Mouse (Mus musculus): ENCODE data around the gene Fam184a. TPM values are rescaled to one million over a fixed set of nuclear protein-coding genes. Genes with fewer than 3 reads are reported as not detected.
A peak's percentile ranks its signal among the peaks of the same experiment; 100 is the strongest.
"Not testable (repeated sequence)": the region's sequence is repeated elsewhere in the genome, so short reads cannot be mapped to it uniquely, and the experiment has no call there.

The Fam184a gene
- polyA plus RNA-seq, 1 experiment from 2014 or later, result 0.05 TPM

DNA sequence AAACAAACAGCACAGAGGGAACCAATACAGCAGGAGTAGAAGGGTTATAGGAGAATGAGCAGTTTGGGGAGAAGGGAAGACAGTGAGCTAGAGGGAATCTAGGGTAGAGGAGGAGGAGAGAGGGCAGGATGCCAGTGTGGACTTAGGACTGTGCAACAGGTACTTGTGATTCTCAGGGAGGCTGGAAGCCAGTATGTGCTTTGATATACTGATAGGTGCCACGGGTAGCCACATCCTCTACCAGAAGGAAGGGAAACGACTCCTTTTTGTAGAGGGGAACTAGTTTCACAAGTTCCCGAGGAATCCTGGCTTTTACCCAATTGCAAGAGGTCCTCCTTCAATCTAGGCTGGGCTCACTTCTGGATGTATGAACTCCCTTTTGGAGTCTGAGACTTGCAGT lies 65.1 kb downstream of the Fam184a start:
- WGBS (ENCODE audit: insufficient replicate concordance), result 44% methylated on average over 3 of the region's 3 CpGs
- ATAC-seq (no peak), DNase-seq (no peak)
- no peak overlapping the region for H3K4me2 ChIP-seq (ENCODE audit: low read depth, low read length)
- TF ChIP-seq CTCF (IDR thresholded peaks at IDR 0.05; ENCODE audit: low read depth) (no peak), EP300 (IDR thresholded peaks at IDR 0.05; ENCODE audit: low read depth) (no peak)
- H3K9me3 ChIP-seq (ENCODE audit: low read length), result no peaks in the 10 kb centered on the region
- no peak overlapping the region for H3K9ac ChIP-seq (replicated peaks)
- H3K27ac ChIP-seq (ENCODE audit: low read depth), result no peak overlapping the region
- H3K27me3 ChIP-seq (ENCODE audit: insufficient read depth, low read length), result no peaks in the 10 kb centered on the region
- H3K4me3 ChIP-seq (ENCODE audit: low read depth, low read length), result no peak overlapping the region
- no peaks in the 10 kb centered on the region for H3K4me1 ChIP-seq (ENCODE audit: insufficient read depth)
- no peaks in the 10 kb centered on the region for H3K36me3 ChIP-seq (replicated peaks; ENCODE audit: insufficient read depth, low read length)

- 72% methylated on average over 5 of the region's 5 CpGs for WGBS (ENCODE audit: insufficient replicate concordance)
- no peaks in the 10 kb centered on the region for H3K36me3 ChIP-seq (replicated peaks; ENCODE audit: insufficient read depth, low read length)
- H3K27me3 ChIP-seq (ENCODE audit: insufficient read depth, low read length), result no peaks in the 10 kb centered on the region
- no peak for TF ChIP-seq EP300 (IDR thresholded peaks at IDR 0.05; ENCODE audit: low read depth)
- TF ChIP-seq CTCF (IDR thresholded peaks at IDR 0.05; ENCODE audit: low read depth), result no peak
- no peaks in the 10 kb centered on the region for H3K9me3 ChIP-seq (ENCODE audit: low read length)
- no peak overlapping the region for H3K27ac ChIP-seq (ENCODE audit: low read depth)
- no peak for DNase-seq
- no peak overlapping the region for H3K9ac ChIP-seq (replicated peaks)
- no peak overlapping the region for H3K4me3 ChIP-seq (ENCODE audit: low read depth, low read length)
- no peak for ATAC-seq
- H3K4me2 ChIP-seq (ENCODE audit: low read depth, low read length), result no peak overlapping the region
- no peaks in the 10 kb centered on the region for H3K4me1 ChIP-seq (ENCODE audit: insufficient read depth)
Measured at GRCm38 (mm10) chr10:53683226-53683625, 67.7 kb downstream of the Fam184a start.

GRCm38 (mm10) chr10:53679690-53680557 lies 71.0 kb downstream of the Fam184a start:
- H3K9ac ChIP-seq (replicated peaks), result no peak overlapping the region
- 74% methylated on average over 6 of the region's 6 CpGs for WGBS (ENCODE audit: insufficient replicate concordance)
- no peaks in the 10 kb centered on the region for H3K27me3 ChIP-seq (ENCODE audit: insufficient read depth, low read length)
- DNase-seq (no peak), ATAC-seq (no peak)
- H3K4me3 ChIP-seq (ENCODE audit: low read depth, low read length), result no peak overlapping the region
- H3K9me3 ChIP-seq (ENCODE audit: low read length), result no peaks in the 10 kb centered on the region
- TF ChIP-seq EP300 (IDR thresholded peaks at IDR 0.05; ENCODE audit: low read depth) (no peak), CTCF (IDR thresholded peaks at IDR 0.05; ENCODE audit: low read depth) (no peak)
- H3K36me3 ChIP-seq (replicated peaks; ENCODE audit: insufficient read depth, low read length), result no peaks in the 10 kb centered on the region
- H3K27ac ChIP-seq (ENCODE audit: low read depth), result no peak overlapping the region
- no peak overlapping the region for H3K4me2 ChIP-seq (ENCODE audit: low read depth, low read length)
- no peaks in the 10 kb centered on the region for H3K4me1 ChIP-seq (ENCODE audit: insufficient read depth)

DNA sequence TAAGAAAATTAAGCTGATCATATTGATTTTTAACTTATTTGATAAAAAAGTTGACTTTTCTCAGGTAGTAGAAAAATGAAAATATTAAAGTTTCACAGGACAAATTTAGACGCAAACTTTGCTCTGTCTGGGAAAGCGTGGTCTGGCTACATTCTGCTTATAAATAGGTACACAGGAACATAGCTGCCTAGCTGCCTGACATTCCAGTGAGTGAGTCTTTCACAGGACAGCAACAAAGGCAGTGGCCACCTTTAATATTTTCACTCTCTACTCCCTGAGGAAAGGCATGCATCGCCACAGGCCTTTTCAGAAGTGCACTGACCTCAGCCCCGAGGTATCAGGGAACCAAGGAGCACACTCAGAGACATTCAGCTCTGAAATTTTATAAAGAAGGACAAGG lies 89.1 kb downstream of the Fam184a start:
- TF ChIP-seq EP300 (IDR thresholded peaks at IDR 0.05; ENCODE audit: low read depth) (no peak), CTCF (IDR thresholded peaks at IDR 0.05; ENCODE audit: low read depth) (no peak)
- H3K9me3 ChIP-seq (ENCODE audit: low read length), result no peaks in the 10 kb centered on the region
- H3K4me2 ChIP-seq (ENCODE audit: low read depth, low read length), result no peak overlapping the region
- no peaks in the 10 kb centered on the region for H3K36me3 ChIP-seq (replicated peaks; ENCODE audit: insufficient read depth, low read length)
- no peaks in the 10 kb centered on the region for H3K4me1 ChIP-seq (ENCODE audit: insufficient read depth)
- H3K27ac ChIP-seq (ENCODE audit: low read depth), result no peak overlapping the region
- H3K27me3 ChIP-seq (ENCODE audit: insufficient read depth, low read length), result no peaks in the 10 kb centered on the region
- no peak overlapping the region for H3K9ac ChIP-seq (replicated peaks)
- DNase-seq (no peak), ATAC-seq (no peak)
- 85% methylated on average over 4 of the region's 4 CpGs for WGBS (ENCODE audit: insufficient replicate concordance)
- H3K4me3 ChIP-seq (ENCODE audit: low read depth, low read length), result no peak overlapping the region

- TF ChIP-seq CTCF (IDR thresholded peaks at IDR 0.05; ENCODE audit: low read depth), result peak; percentile 22; the same call in 1 of the 2 replicates
- H3K27me3 ChIP-seq (ENCODE audit: insufficient read depth, low read length); H3K4me2 ChIP-seq (ENCODE audit: low read depth, low read length); DNase-seq; H3K9me3 ChIP-seq (ENCODE audit: low read length); ATAC-seq; H3K4me1 ChIP-seq (ENCODE audit: insufficient read depth); H3K27ac ChIP-seq (ENCODE audit: low read depth); H3K4me3 ChIP-seq (ENCODE audit: low read depth, low read length); H3K36me3 ChIP-seq (replicated peaks; ENCODE audit: insufficient read depth, low read length); H3K9ac ChIP-seq (replicated peaks): not testable (repeated sequence)
- 60% methylated on average over 5 of the region's 5 CpGs for WGBS (ENCODE audit: insufficient replicate concordance)
Measured at GRCm38 (mm10) chr10:53654239-53654638, 96.7 kb downstream of the Fam184a start.

DNA sequence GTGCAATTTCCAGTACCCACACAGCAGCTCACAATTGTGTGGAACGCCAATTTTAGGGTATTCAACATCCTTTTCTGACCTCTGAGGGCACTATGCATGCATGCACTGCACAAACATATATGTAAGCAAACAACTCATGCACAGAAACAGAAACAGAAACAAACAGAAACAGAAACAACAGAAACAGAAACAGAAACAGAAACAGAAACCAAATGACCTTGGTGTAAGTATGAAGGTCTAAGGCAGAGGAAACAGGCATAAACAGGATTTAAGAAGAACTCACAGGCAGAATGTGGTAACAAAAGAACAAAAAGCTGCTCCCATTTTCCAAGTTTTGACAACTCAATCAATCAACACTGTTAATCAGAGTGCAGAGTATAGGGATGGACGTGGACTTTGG lies 100.2 kb downstream of the Fam184a start:
- no peak for DNase-seq
- H3K4me2 ChIP-seq (ENCODE audit: low read depth, low read length), result no peak overlapping the region
- no peaks in the 10 kb centered on the region for H3K4me1 ChIP-seq (ENCODE audit: insufficient read depth)
- ATAC-seq, result no peak
- no peaks in the 10 kb centered on the region for H3K36me3 ChIP-seq (replicated peaks; ENCODE audit: insufficient read depth, low read length)
- no peak overlapping the region for H3K27ac ChIP-seq (ENCODE audit: low read depth)
- H3K9me3 ChIP-seq (ENCODE audit: low read length), result no peaks in the 10 kb centered on the region
- no peaks in the 10 kb centered on the region for H3K27me3 ChIP-seq (ENCODE audit: insufficient read depth, low read length)
- TF ChIP-seq EP300 (IDR thresholded peaks at IDR 0.05; ENCODE audit: low read depth), result no peak
- TF ChIP-seq CTCF (IDR thresholded peaks at IDR 0.05; ENCODE audit: low read depth), result no peak
- 63% methylated on average over 2 of the region's 2 CpGs for WGBS (ENCODE audit: insufficient replicate concordance)
- no peak overlapping the region for H3K9ac ChIP-seq (replicated peaks)
- no peak overlapping the region for H3K4me3 ChIP-seq (ENCODE audit: low read depth, low read length)
